ENCODE assay signal across 28 mouse cellular contexts in genomic region chr12:26344408-26344807, GRCm38 (mm10).
"Had no signal": no experiment of that assay in that cellular context is flagged by ENCODE, and none has a peak within 500 bp of the region (broad histone marks: within the 10 kb centered on the region; RNA-seq: fewer than 3 reads in every experiment).

No protein-coding gene starts in this region.

- H3K4me3 ChIP-seq: embryonic facial prominence, embryonic 10.5 days; embryonic facial prominence, embryonic 12.5 days; embryonic facial prominence, embryonic 13.5 days; embryonic facial prominence, embryonic 15.5 days; erythroblast, embryonic 14.5 days; forebrain, embryonic 10.5 days; forebrain, embryonic 12.5 days; forebrain, embryonic 13.5 days; forebrain, embryonic 15.5 days; gastrocnemius, adult 2 months; heart, adult 2 months had no signal

- ATAC-seq: forebrain, embryonic 13.5 days; forebrain, embryonic 14.5 days; forebrain, embryonic 15.5 days; forebrain, embryonic 16.5 days; forebrain, postnatal 0 days had no signal

- H3K27ac ChIP-seq: embryonic facial prominence, embryonic 10.5 days; embryonic facial prominence, embryonic 12.5 days; embryonic facial prominence, embryonic 13.5 days; embryonic facial prominence, embryonic 15.5 days; forebrain, embryonic 10.5 days; forebrain, embryonic 12.5 days; forebrain, embryonic 13.5 days; forebrain, embryonic 15.5 days had no signal

- H3K4me1 ChIP-seq: forebrain, embryonic 15.5 days had no signal

- H3K36me3 ChIP-seq: embryonic facial prominence, embryonic 12.5 days; forebrain, embryonic 15.5 days had no signal

- H3K27me3 ChIP-seq: embryonic facial prominence, embryonic 12.5 days; embryonic facial prominence, embryonic 13.5 days; embryonic facial prominence, embryonic 15.5 days; forebrain, embryonic 12.5 days; forebrain, embryonic 13.5 days; forebrain, embryonic 15.5 days had no signal

- H3K9ac ChIP-seq: embryonic facial prominence, embryonic 12.5 days; embryonic facial prominence, embryonic 13.5 days; embryonic facial prominence, embryonic 15.5 days; forebrain, embryonic 12.5 days; forebrain, embryonic 13.5 days; forebrain, embryonic 15.5 days; forebrain, postnatal 0 days had no signal

- H3K4me2 ChIP-seq: embryonic facial prominence, embryonic 12.5 days; embryonic facial prominence, embryonic 13.5 days; embryonic facial prominence, embryonic 15.5 days; forebrain, embryonic 12.5 days; forebrain, embryonic 13.5 days; forebrain, embryonic 15.5 days had no signal

- H3K9me3 ChIP-seq: embryonic facial prominence, embryonic 10.5 days; embryonic facial prominence, embryonic 12.5 days; embryonic facial prominence, embryonic 13.5 days; embryonic facial prominence, embryonic 15.5 days; forebrain, embryonic 10.5 days; forebrain, embryonic 12.5 days; forebrain, embryonic 13.5 days; forebrain, embryonic 15.5 days had no signal

- DNase-seq: cerebellum, adult 8-10 months; cerebellum, adult 9-10 months; cerebellum, adult 9-11 months; cerebellum, postnatal 10 days; cerebellum, postnatal 14 days; cerebellum, postnatal 25 days; cerebellum, postnatal 36 days; embryo, embryonic 11 days; forebrain, postnatal 0 days; gastrocnemius, adult 2 months; gastrocnemius, postnatal 10 days; gastrocnemius, postnatal 14 days; gastrocnemius, postnatal 25 days; gastrocnemius, postnatal 36 days; heart, adult 11 months; heart, adult 18-20 months; heart, adult 2 months had no signal
